Mouse (Mus musculus) thymus, postnatal 36 days (tissue): ENCODE results near the gene Amz2.

Source experiments
- DNase-seq, 2 experiments: peaks; one replicate each; pipeline ENCODE4 v3.0.0; 2022; ENCODE audit warnings: mixed read lengths in 2 of 2

The Amz2 gene

GRCm38 (mm10) chr11:109495771-109496474, 70.2 kb downstream of the Amz2 start:
- DNase-seq: peak; percentile 50 to 68

- no peak for DNase-seq
Measured at GRCm38 (mm10) chr11:109496475-109496993, 70.8 kb downstream of the Amz2 start.

- no peak for DNase-seq
Measured at GRCm38 (mm10) chr11:109496996-109497714, 71.4 kb downstream of the Amz2 start.

GRCm38 (mm10) chr11:109497990-109498389, 72.2 kb downstream of the Amz2 start:
- no peak for DNase-seq

- DNase-seq: no peak
Measured at GRCm38 (mm10) chr11:109500206-109500605, 74.5 kb downstream of the Amz2 start.
